Mouse (Mus musculus) left cerebral cortex, postnatal 25 days (tissue): Measurements from ENCODE around the gene Lsamp. TPM values are rescaled to one million over a fixed set of nuclear protein-coding genes. Genes with fewer than 3 reads are reported as not detected.
A peak's percentile ranks its signal among the peaks of the same experiment; 100 is the strongest.

ENCODE experiments used
- DNase-seq, 2 experiments: peaks; one replicate each; pipeline ENCODE4 v3.0.0; 2022; ENCODE audit warnings: low spot score in 2 of 2, mixed read lengths in 1 of 2
- intact Hi-C: fragments of 180-260 bp; cut with DNase I; formaldehyde crosslinking; loops from one replicate; pipeline ENCODE4 v1.15.1; 2025
- total RNA-seq, 2 experiments: library from RNA; stranded (reverse); gene quantifications; 2 replicates each; pipeline ENCODE4 v1.2.3; 2021

The Lsamp gene
- total RNA-seq, 2 experiments from 2014 or later, result 232 to 262 TPM

DNA sequence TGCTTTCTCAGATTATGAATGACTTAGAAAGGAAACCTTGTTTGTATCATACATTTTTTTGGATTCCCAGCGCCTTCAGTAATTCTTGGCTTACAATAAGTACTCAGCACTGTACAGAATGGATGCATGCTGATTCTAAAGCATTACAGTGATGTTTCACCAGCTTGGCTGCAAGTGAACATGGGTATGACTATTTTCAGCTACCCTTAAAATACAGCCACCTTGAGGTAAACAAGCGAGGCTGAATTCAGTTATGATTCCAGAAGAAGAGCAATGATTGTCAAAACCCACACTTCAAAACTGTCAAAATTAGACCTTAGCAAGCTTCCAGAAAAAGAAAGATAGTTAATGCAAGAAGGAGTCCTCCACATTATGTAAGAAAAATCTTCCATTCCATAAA, 1089.3 kb downstream of the Lsamp start:
- intact Hi-C loops, result no loop called here
- peak in 1 of 2 experiments; percentile 79 for DNase-seq

GRCm38 (mm10) chr16:41088648-41089047, 1104.5 kb downstream of the Lsamp start:
- intact Hi-C loops, result loop anchor here (1.0 kb wide), 1 partner anchor 117 kb away; no protein-coding TSS in a partner anchor
- DNase-seq, result peak in 1 of 2 experiments; percentile 64

DNA sequence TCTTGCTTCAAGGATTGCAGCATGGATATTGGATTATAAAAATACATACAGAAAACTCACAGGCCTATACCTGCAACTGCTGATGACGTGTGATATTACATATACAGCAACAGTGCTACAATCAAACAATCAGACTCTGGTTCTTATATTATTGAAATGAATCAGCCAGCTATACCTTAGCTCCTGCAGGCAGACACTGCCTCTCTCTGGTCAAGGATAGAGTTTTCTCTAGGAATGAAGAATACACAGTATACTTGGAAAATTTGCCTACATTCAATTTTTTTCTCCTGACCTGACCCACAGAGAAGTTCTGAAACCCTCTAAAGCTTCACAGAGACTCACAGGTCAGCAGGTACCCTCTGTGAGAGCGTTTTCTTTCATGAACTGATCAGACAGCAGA, 1105.9 kb downstream of the Lsamp start:
- intact Hi-C loops, result loop anchor here (5.0 kb wide), 1 partner anchor 348 kb away; no protein-coding TSS in a partner anchor
- no peak for DNase-seq

DNA sequence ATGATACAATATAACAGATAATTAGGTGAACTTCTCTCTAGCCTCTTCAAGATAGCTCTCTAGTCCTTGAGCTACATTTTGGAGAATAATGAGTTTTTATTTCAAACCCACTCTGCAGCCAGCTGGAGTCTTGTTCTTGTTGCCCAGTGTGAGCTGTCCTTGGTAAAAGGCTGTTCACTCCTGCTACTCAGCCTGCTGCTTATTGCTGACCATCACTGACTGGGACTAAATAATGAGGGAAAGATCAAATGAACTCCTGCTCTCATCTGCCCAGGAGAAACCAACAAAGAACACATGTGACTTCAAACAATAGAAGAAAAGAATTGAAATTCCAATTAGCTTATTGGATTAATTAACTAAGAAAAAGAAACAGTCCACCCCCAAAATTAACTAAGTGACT, 1107.1 kb downstream of the Lsamp start:
- DNase-seq, result no peak
- intact Hi-C loops, result loop anchor here (5.0 kb wide), 1 partner anchor 349 kb away; no protein-coding TSS in a partner anchor

DNA sequence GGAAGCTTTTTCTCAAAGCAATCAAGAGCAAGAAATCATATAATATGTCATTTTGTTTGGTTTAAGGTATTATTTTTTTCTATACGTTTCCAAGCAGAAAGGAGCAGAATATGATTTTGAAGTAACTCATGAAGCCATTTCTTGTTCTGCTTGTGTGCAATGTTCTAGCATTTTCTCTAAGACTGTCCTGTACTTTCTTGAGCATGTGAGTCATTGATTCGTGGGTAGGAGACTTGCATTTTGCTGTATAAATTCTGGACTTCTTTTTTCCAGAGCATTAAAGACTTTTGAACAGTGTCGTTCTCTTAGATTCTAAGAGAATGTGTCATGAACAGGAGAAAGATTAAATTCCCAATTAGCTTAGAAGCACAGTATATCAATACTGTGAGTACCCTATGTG, 1118.6 kb downstream of the Lsamp start:
- peak in 1 of 2 experiments; percentile 62 for DNase-seq
- intact Hi-C loops, result loop anchor here (2.0 to 10.0 kb wide), 2 partner anchors 62 to 1428 kb away; no protein-coding TSS in a partner anchor

DNA sequence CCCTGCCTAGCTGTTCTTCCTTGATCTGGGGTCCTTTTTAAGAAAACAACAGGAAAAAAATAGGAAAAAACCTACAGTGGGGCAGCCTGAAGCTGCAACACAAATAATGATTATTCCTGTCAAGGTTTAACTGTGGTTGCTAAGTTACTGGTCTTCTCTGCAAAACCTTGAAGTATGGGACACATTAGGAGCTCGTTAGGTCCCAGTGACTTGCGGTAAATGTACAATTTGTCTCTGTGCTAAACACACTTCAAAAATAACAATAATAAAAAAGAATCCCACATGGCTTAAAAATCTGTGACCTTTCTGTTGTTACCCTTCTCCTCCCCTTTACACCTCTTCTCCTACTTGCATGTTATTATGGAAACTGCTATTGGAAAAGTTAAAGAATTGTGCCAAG, 1140.2 kb downstream of the Lsamp start:
- no peak for DNase-seq
- intact Hi-C loops, result no loop called here

DNA sequence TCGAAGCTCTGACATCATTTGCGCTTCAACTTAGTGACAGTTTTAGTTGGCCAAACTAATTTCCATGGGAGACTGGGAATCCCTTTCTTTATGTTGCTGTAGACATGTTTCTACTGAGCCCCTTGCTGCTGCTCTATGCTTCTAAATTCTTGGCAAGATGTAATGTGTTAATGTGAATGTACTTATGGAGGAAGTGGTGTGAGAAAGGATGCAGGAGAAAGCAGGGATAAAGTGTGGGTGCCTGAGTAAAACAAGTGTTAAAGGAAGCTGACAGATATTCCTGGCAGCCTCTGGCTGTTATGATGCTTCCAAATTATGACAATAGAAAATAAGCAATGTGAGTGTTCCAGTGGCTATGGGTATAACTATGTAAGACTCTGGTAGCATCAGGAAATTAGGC, 1140.9 kb downstream of the Lsamp start:
- peak; percentile 17 to 67 for DNase-seq
- intact Hi-C loops, result loop anchor here (5.0 kb wide), 1 partner anchor 153 kb away; no protein-coding TSS in a partner anchor

GRCm38 (mm10) chr16:41131053-41131452, 1146.9 kb downstream of the Lsamp start:
- DNase-seq, result peak; percentile 47 to 77
- intact Hi-C loops, result loop anchor here (10.0 kb wide), 2 partner anchors 396 to 1146 kb away; partner anchors contain the start of gene Lsamp

DNA sequence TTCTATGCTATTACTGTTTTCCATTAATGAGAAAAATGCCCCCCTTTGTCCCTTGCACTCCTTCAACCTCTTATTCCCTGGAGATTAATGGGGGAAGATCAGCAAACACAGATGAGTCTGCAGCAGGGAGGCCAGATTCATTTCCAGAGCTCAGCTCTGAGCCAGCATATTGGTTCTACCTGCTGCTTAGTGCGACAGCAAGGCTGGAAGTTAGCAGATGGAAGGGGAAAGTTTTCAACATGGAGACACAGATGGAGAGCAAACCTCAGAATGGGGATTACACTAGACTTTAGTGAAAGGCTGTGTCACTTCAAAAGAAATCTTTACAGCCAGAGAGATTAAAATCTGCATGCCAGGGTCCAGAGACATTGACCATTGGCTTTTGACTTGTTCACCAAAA, 1188.7 kb downstream of the Lsamp start:
- intact Hi-C loops, result no loop called here

GRCm38 (mm10) chr16:41179557-41179956, 1195.4 kb downstream of the Lsamp start:
- intact Hi-C loops, result no loop called here
- peak in 1 of 2 experiments; percentile 14 for DNase-seq

More for the DNA sequence above, 1188.7 kb downstream of the Lsamp start:
- DNase-seq, result peak in 1 of 2 experiments; percentile 4

- no peak for DNase-seq
These were observed 1196.7 kb downstream of the Lsamp start for GRCm38 (mm10) chr16:41180867-41181266.

DNA sequence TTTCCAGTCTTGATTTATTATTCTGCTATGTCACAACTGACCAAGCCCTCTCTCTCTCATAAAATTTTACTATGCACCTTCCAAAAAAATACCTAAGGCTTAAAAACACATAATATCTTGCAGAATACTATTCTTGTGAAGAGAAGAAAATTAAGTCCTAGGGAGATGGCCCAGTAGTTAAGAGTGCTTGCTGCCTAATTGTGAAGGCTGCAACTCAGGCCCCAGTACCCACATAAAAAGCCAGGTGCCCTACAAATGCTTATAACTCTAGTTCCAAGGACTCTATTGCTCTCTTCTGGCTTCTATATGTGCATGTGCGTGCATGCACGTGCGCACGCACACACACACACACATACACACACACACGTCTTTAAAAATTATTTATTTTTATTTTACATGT, 1225.9 kb downstream of the Lsamp start:
- intact Hi-C loops, result no loop called here
- DNase-seq, result no peak

More at GRCm38 (mm10) chr16:41180867-41181266, 1196.7 kb downstream of the Lsamp start:
- intact Hi-C loops, result no loop called here

- intact Hi-C loops, result no loop called here
- DNase-seq, result no peak
These were observed 1251.7 kb downstream of the Lsamp start for GRCm38 (mm10) chr16:41235829-41236228.

GRCm38 (mm10) chr16:41242841-41243240, 1258.7 kb downstream of the Lsamp start:
- intact Hi-C loops, result loop anchor here (10.0 kb wide), 2 partner anchors 778 to 1258 kb away; partner anchors contain the start of gene Lsamp
- no peak for DNase-seq

GRCm38 (mm10) chr16:41244711-41245110, 1260.5 kb downstream of the Lsamp start:
- intact Hi-C loops, result loop anchor here (10.0 kb wide), 2 partner anchors 780 to 1260 kb away; partner anchors contain the start of gene Lsamp
- peak; percentile 81 to 86 for DNase-seq

DNA sequence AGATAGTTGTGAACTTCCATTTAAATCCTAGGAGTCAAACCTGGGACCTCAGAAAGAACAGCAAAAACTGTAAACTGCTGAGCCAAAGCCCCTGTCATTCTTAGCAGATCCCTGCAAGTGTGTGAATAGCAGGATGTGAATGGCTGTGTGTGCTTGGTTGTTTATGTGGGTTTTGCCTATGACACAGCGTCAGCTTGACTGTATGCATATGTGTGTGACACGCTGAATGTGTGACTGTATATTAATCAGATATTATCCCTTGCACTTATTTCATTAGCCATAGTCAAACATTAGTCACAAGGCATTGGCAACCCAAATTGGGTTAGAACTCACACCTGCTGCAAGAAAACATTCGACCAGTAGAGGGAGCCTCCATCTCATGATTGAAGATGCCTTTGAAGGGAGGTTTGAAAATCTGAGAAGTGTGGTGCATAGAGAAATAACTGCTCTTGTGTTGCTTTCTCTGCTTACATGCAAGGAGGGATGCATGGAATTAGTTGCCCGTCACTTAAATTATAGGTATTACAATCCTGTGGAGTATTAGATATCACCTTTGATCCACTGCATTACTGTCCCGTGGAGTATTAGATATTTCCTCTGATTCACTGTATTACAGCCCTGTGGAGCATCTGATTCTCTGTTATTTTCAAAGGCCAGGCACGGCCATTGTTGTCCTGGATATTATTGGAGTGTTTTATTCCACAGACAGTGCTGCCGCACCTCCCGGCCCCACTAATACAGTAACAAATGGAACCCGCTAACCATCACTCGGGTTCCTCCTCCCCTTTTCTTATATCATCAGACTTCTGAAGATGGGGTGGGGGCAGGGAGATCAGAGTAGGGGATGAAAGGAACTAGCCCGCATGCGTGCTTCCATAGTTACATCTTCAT, 1274.2 kb downstream of the Lsamp start:
- peak; percentile 80 to 86 for DNase-seq
- intact Hi-C loops, result loop anchor here (5.0 to 10.0 kb wide), 2 partner anchors 256 to 579 kb away; no protein-coding TSS in a partner anchor

DNA sequence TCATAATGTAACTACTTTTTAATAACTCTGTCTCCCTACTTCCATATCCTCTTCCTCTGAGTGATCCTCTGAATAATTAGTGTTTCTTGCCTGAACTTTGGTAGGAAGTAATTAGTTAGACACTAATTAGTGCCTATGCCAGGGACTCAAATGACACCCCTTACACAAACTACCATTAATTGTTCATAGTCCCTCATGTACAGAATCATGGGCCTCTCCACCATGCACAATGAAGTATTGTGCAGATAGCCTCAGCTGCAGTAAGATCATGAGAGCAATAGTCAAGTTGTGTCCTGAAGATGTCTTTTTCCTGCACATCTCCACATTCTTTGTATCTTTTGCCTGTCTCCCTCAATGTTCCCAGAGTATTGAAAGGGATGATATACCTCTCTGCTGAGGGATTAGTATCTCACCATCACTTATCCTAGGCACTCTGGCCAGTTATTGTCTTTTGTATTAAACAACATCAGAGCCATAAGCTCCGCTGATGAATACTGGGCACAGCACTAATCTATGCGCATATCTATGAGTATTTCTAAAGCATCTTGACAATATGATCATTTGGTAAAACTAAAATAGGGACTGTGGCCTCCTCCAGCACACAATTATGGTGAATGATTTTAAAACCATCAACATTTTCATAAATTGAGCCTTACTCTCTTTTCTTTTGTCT, 1292.0 kb downstream of the Lsamp start:
- intact Hi-C loops, result no loop called here
- DNase-seq, result no peak

GRCm38 (mm10) chr16:41317992-41318391, 1333.8 kb downstream of the Lsamp start:
- DNase-seq, result no peak

GRCm38 (mm10) chr16:41343431-41343830, 1359.3 kb downstream of the Lsamp start:
- DNase-seq, result no peak
- intact Hi-C loops, result no loop called here

More at GRCm38 (mm10) chr16:41317992-41318391, 1333.8 kb downstream of the Lsamp start:
- intact Hi-C loops, result no loop called here

- intact Hi-C loops, result no loop called here
- no peak for DNase-seq
These were observed 1381.0 kb downstream of the Lsamp start for GRCm38 (mm10) chr16:41365138-41365537.
